Mouse (Mus musculus) lung, adult 2 months (tissue): ENCODE data around the gene Tpst2. TPM values are rescaled to one million over a fixed set of nuclear protein-coding genes. Genes with fewer than 3 reads are reported as not detected.

Experiments used
- DNase-seq: peaks from one replicate; pipeline ENCODE4 v3.0.0; 2022
- H3K4me1 ChIP-seq: fragments of 200-500 bp; 2 replicates; pipeline ENCODE4 v1.6.1; 2011; ENCODE audit warnings: low read length; ENCODE audit not compliant: control insufficient read depth, insufficient read depth
- H3K4me3 ChIP-seq: fragments of 200-500 bp; replicated peaks from 2 replicates; pipeline ENCODE3; 2011; ENCODE audit warnings: low read depth, mild to moderate bottlenecking, control low read depth, low read length; ENCODE audit errors: extremely low read depth
- CTCF ChIP-seq: fragments of 200-500 bp; IDR thresholded peaks from 2 replicates; pipeline ENCODE4 v1.5.1; 2011; ENCODE audit warnings: mild to moderate bottlenecking, low read length, control low read depth; ENCODE audit not compliant: insufficient read depth
- POLR2A ChIP-seq: fragments of 200-500 bp; IDR thresholded peaks from 2 replicates; pipeline ENCODE4 v1.6.1; 2011; ENCODE audit warnings: low read depth, mild to moderate bottlenecking, control low read depth, low read length, borderline replicate concordance; ENCODE audit errors: extremely low read depth
- WGBS: fragments of 180-500 bp; shearing (Covaris S2); methylation state at CpG from one replicate; pipeline ENCODE4 v1.1.7; 2018; 5-methylcytosine and 5-hydroxymethylcytosine counted together
- polyA plus RNA-seq: library from polyadenylated mRNA; depleted of rRNA; stranded (reverse); fragments of >200 nt; gene quantifications from 2 replicates; pipeline ENCODE4 v1.2.3, GENCODE M21; 2012

Tpst2 gene
- polyA plus RNA-seq, 1 experiment, result 122 TPM

GRCm38 (mm10) chr5:112240761-112241160 lies 35.7 kb upstream of the Tpst2 start:
- no peaks in the 10 kb centered on the region for H3K4me1 ChIP-seq
- 3% methylated on average over 10 of the region's 10 CpGs for WGBS
- TF ChIP-seq POLR2A, result no peak
- peak; percentile 95 for TF ChIP-seq CTCF
- DNase-seq, result peak; percentile 88
- H3K4me3 ChIP-seq, result no peak overlapping the region

GRCm38 (mm10) chr5:112241849-112242248 lies 34.6 kb upstream of the Tpst2 start:
- WGBS, result 69% methylated on average over 2 of the region's 2 CpGs
- Histone ChIP-seq H3K4me1 (no peaks in the 10 kb centered on the region), H3K4me3 (no peak overlapping the region)
- no peak for TF ChIP-seq POLR2A
- TF ChIP-seq CTCF, result no peak
- DNase-seq, result no peak

GRCm38 (mm10) chr5:112242361-112242778 lies 34.1 kb upstream of the Tpst2 start:
- WGBS, result 27% methylated on average over 5 of the region's 5 CpGs
- no peak overlapping the region for H3K4me3 ChIP-seq
- DNase-seq, result no peak
- TF ChIP-seq CTCF, result no peak
- no peak for TF ChIP-seq POLR2A
- H3K4me1 ChIP-seq, result no peaks in the 10 kb centered on the region

- TF ChIP-seq POLR2A (no peak), CTCF (no peak)
- Histone ChIP-seq H3K4me1 (no peaks in the 10 kb centered on the region), H3K4me3 (no peak overlapping the region)
- no peak for DNase-seq
- WGBS, result 58% methylated on average over 5 of the region's 5 CpGs
These were observed 33.5 kb upstream of the Tpst2 start for GRCm38 (mm10) chr5:112243041-112243440.

- no peak for TF ChIP-seq CTCF
- no peak for TF ChIP-seq POLR2A
- 61% methylated on average over 10 of the region's 10 CpGs for WGBS
- H3K4me3 ChIP-seq, result no peak overlapping the region
- no peaks in the 10 kb centered on the region for H3K4me1 ChIP-seq
- no peak for DNase-seq
These were observed 32.8 kb upstream of the Tpst2 start for GRCm38 (mm10) chr5:112243539-112244274.

- H3K4me1 ChIP-seq, result no peaks in the 10 kb centered on the region
- TF ChIP-seq POLR2A, result no peak
- no peak for TF ChIP-seq CTCF
- WGBS, result 61% methylated on average over 1 of the region's 1 CpGs
- DNase-seq, result no peak
- H3K4me3 ChIP-seq, result no peak overlapping the region
These were observed 32.3 kb upstream of the Tpst2 start for GRCm38 (mm10) chr5:112244275-112244562.

GRCm38 (mm10) chr5:112244890-112245615 lies 31.4 kb upstream of the Tpst2 start:
- no peaks in the 10 kb centered on the region for H3K4me1 ChIP-seq
- TF ChIP-seq POLR2A (no peak), CTCF (no peak)
- 50% methylated on average over 8 of the region's 8 CpGs for WGBS
- no peak for DNase-seq
- H3K4me3 ChIP-seq, result no peak overlapping the region

- TF ChIP-seq POLR2A (no peak), CTCF (no peak)
- WGBS, result 55% methylated on average over 8 of the region's 8 CpGs
- no peak overlapping the region for H3K4me3 ChIP-seq
- no peak for DNase-seq
- peaks cover 1% of the 10 kb centered on the region for H3K4me1 ChIP-seq
These were observed 29.1 kb upstream of the Tpst2 start for GRCm38 (mm10) chr5:112247399-112247798.

- TF ChIP-seq CTCF, result no peak
- no peak for TF ChIP-seq POLR2A
- Histone ChIP-seq H3K4me1 (peaks cover 4% of the 10 kb centered on the region), H3K4me3 (no peak overlapping the region)
- 90% methylated on average over 11 of the region's 11 CpGs for WGBS
- no peak for DNase-seq
These were observed 27.4 kb upstream of the Tpst2 start for GRCm38 (mm10) chr5:112249106-112249505.

GRCm38 (mm10) chr5:112252400-112252799 lies 24.1 kb upstream of the Tpst2 start, which contains the start of gene Cryba4:
Gene Cryba4, minus strand, starts transcription at chr5:112252518.
- H3K4me3 ChIP-seq, result no peak within 1 kb of the TSS
- peaks cover 4% of the 10 kb centered on the region for H3K4me1 ChIP-seq
- TF ChIP-seq POLR2A (no peak), CTCF (no peak)
- no peak for DNase-seq
- 47% methylated on average over 2 of the region's 2 CpGs for WGBS
